Mouse (Mus musculus): ENCODE results near the gene Zfp575.
A peak's percentile ranks its signal among the peaks of the same experiment; 100 is the strongest.

Zfp575 gene

GRCm38 (mm10) chr7:24563837-24564206 is 23.6 kb downstream of the Zfp575 start:
- no peak for DNase-seq (ENCODE audit: extremely low spot score)

GRCm38 (mm10) chr7:24563191-24563836 is 24.1 kb downstream of the Zfp575 start:
- no peak for DNase-seq (ENCODE audit: extremely low spot score)

GRCm38 (mm10) chr7:24561450-24561849 is 26.0 kb downstream of the Zfp575 start:
- DNase-seq (ENCODE audit: extremely low spot score) = no peak

- DNase-seq (ENCODE audit: extremely low spot score) = no peak
Observed at GRCm38 (mm10) chr7:24555786-24556185, 31.7 kb downstream of the Zfp575 start.

- no peak for DNase-seq (ENCODE audit: extremely low spot score)
Observed at GRCm38 (mm10) chr7:24551985-24552759, 35.3 kb downstream of the Zfp575 start.

GRCm38 (mm10) chr7:24547534-24548036 is 39.9 kb downstream of the Zfp575 start:
- DNase-seq (ENCODE audit: extremely low spot score) = no peak

GRCm38 (mm10) chr7:24546634-24547389 is 40.6 kb downstream of the Zfp575 start:
- peak; percentile 99 for DNase-seq (ENCODE audit: extremely low spot score)

- DNase-seq (ENCODE audit: extremely low spot score) = no peak
Observed at GRCm38 (mm10) chr7:24546068-24546614, 41.3 kb downstream of the Zfp575 start, which contains the start of the genes Pinlyp and Xrcc1. TSS of gene Pinlyp (minus strand) at chr7:24546118. TSS of gene Xrcc1 (plus strand) at chr7:24546289.

- no peak for DNase-seq (ENCODE audit: extremely low spot score)
Observed at GRCm38 (mm10) chr7:24544506-24544905, 42.9 kb downstream of the Zfp575 start.

- DNase-seq (ENCODE audit: extremely low spot score) = no peak
Observed at GRCm38 (mm10) chr7:24539686-24540085, 47.8 kb downstream of the Zfp575 start.

GRCm38 (mm10) chr7:24538701-24539100 is 48.7 kb downstream of the Zfp575 start:
- DNase-seq (ENCODE audit: extremely low spot score) = no peak

- no peak for DNase-seq (ENCODE audit: extremely low spot score)
Observed at GRCm38 (mm10) chr7:24538154-24538553, 49.3 kb downstream of the Zfp575 start.

- DNase-seq (ENCODE audit: extremely low spot score) = no peak
Observed at GRCm38 (mm10) chr7:24537591-24537990, 49.9 kb downstream of the Zfp575 start.

GRCm38 (mm10) chr7:24537081-24537480 is 50.4 kb downstream of the Zfp575 start:
- DNase-seq (ENCODE audit: extremely low spot score) = no peak

- DNase-seq (ENCODE audit: extremely low spot score) = peak; percentile 17
Observed at GRCm38 (mm10) chr7:24534301-24534700, 53.1 kb downstream of the Zfp575 start.

All from embryo, embryonic 9.5 days (tissue).